Mouse (Mus musculus) WW6 (cell line): ENCODE data around the gene C530008M17Rik.
A peak's percentile ranks its signal among the peaks of the same experiment; 100 is the strongest.

Experiments used
- DNase-seq: peaks from one replicate; pipeline ENCODE4 v3.0.0-alpha.2; 2013; ENCODE audit warnings: low read depth, low spot score

The C530008M17Rik gene

GRCm38 (mm10) chr5:76769572-76769971, 113.3 kb downstream of the C530008M17Rik start:
- no peak for DNase-seq

- DNase-seq = no peak
Observed at GRCm38 (mm10) chr5:76771371-76771770, 115.1 kb downstream of the C530008M17Rik start.

GRCm38 (mm10) chr5:76772831-76773230, 116.5 kb downstream of the C530008M17Rik start:
- DNase-seq = no peak

GRCm38 (mm10) chr5:76773492-76774158, 117.3 kb downstream of the C530008M17Rik start:
- no peak for DNase-seq

- no peak for DNase-seq
Observed at GRCm38 (mm10) chr5:76779094-76779615, 122.8 kb downstream of the C530008M17Rik start.

GRCm38 (mm10) chr5:76781943-76782342, 125.6 kb downstream of the C530008M17Rik start:
- DNase-seq = no peak

- DNase-seq = no peak
Observed at GRCm38 (mm10) chr5:76782414-76783103, 126.2 kb downstream of the C530008M17Rik start.

- no peak for DNase-seq
Observed at GRCm38 (mm10) chr5:76783104-76783441, 126.8 kb downstream of the C530008M17Rik start.

- DNase-seq = no peak
Observed at GRCm38 (mm10) chr5:76784151-76784723, 127.9 kb downstream of the C530008M17Rik start.

- no peak for DNase-seq
Observed at GRCm38 (mm10) chr5:76785013-76785412, 128.7 kb downstream of the C530008M17Rik start.

GRCm38 (mm10) chr5:76789881-76790280, 133.6 kb downstream of the C530008M17Rik start:
- DNase-seq = no peak

GRCm38 (mm10) chr5:76791280-76791679, 135.0 kb downstream of the C530008M17Rik start:
- no peak for DNase-seq

GRCm38 (mm10) chr5:76792720-76793119, 136.4 kb downstream of the C530008M17Rik start:
- no peak for DNase-seq

- no peak for DNase-seq
Observed at GRCm38 (mm10) chr5:76798043-76798442, 141.7 kb downstream of the C530008M17Rik start.

- peak; percentile 22 for DNase-seq
Observed at GRCm38 (mm10) chr5:76799471-76799870, 143.2 kb downstream of the C530008M17Rik start.

GRCm38 (mm10) chr5:76809031-76809430, 152.7 kb downstream of the C530008M17Rik start:
- no peak for DNase-seq

GRCm38 (mm10) chr5:76815035-76815434, 158.7 kb downstream of the C530008M17Rik start:
- DNase-seq = no peak

- no peak for DNase-seq
Observed at GRCm38 (mm10) chr5:76815786-76816455, 159.6 kb downstream of the C530008M17Rik start.

- no peak for DNase-seq
Observed at GRCm38 (mm10) chr5:76816748-76817147, 160.4 kb downstream of the C530008M17Rik start.

GRCm38 (mm10) chr5:76817678-76818077, 161.4 kb downstream of the C530008M17Rik start:
- DNase-seq = no peak

GRCm38 (mm10) chr5:76818807-76819206, 162.5 kb downstream of the C530008M17Rik start:
- peak; percentile 80 for DNase-seq

GRCm38 (mm10) chr5:76822097-76822496, 165.8 kb downstream of the C530008M17Rik start:
- DNase-seq = no peak
